Mouse (Mus musculus): Measurements from ENCODE around the gene Tmem45a2. TPM values are rescaled to one million over a fixed set of nuclear protein-coding genes. Genes with fewer than 3 reads are reported as not detected.

Gene Tmem45a2
- total RNA-seq (2023) = 1 to 10 TPM; 1.9 to 4.2 TPM

GRCm38 (mm10) chr16:57071132-57071639 lies at the start of gene Tmem45a2:
Gene Tmem45a2 (minus strand): TSS chr16:57071372.

Other genes starting within 250 kb of the Tmem45a2 start
- gene Tmem45a, start 185.2 kb downstream of the Tmem45a2 start, total RNA-seq (2023) = not detected
- gene Lnp1, start 143.3 kb downstream of the Tmem45a2 start, total RNA-seq (2023) = not detected
- gene Tomm70a, start 50.3 kb upstream of the Tmem45a2 start, total RNA-seq (2023) = 10 to 100 TPM; 15.2 to 15.9 TPM
- gene Nit2, start 96.0 kb upstream of the Tmem45a2 start, total RNA-seq (2023) = 10 to 100 TPM in 1 of 2 experiments, 1 to 10 TPM in 1; 8.6 to 10.8 TPM
- 100 to 1,000 TPM; 110 TPM for gene Tbc1d23, start 160.1 kb upstream of the Tmem45a2 start, total RNA-seq (2023)
- not detected for gene Tmem30c, start 221.5 kb upstream of the Tmem45a2 start, total RNA-seq (2023)